Mouse (Mus musculus) lung, postnatal 0 days (tissue): Measurements from ENCODE around the gene Exoc7.

Experiments
- CTCF ChIP-seq: IDR thresholded peaks from 2 replicates; pipeline ENCODE4 v1.5.1; 2016; ENCODE audit warnings: antibody characterized with exemption, mild to moderate bottlenecking
- EP300 ChIP-seq: IDR thresholded peaks from 2 replicates; pipeline ENCODE4 v1.6.1; 2016; ENCODE audit warnings: antibody characterized with exemption, mild to moderate bottlenecking, control low read depth

GRCm38 (mm10) chr11:116296191-116296734 lies 10.8 kb downstream of the Exoc7 start:
- TF ChIP-seq CTCF (no peak), EP300 (no peak)
